Mouse (Mus musculus) liver, adult 2 months (tissue): ENCODE results near the gene Stat5a.

ENCODE experiments used
- CTCF ChIP-seq: fragments of 200-500 bp; IDR thresholded peaks from 2 replicates; pipeline ENCODE4 v1.5.1; 2011; ENCODE audit warnings: low read depth, low read length, control low read depth
- POLR2A ChIP-seq: fragments of 200-500 bp; IDR thresholded peaks from 2 replicates; pipeline ENCODE4 v1.6.1; 2011; ENCODE audit warnings: low read length, control low read depth; ENCODE audit not compliant: insufficient read depth; ENCODE audit errors: extremely low read depth

GRCm38 (mm10) chr11:100819048-100819447 lies 40.1 kb upstream of the Stat5a start:
- TF ChIP-seq POLR2A (no peak), CTCF (no peak)
